Mouse (Mus musculus) left cerebral cortex, adult 2 months (tissue): ENCODE results near the gene Ttc34. TPM values are rescaled to one million over a fixed set of nuclear protein-coding genes. Genes with fewer than 3 reads are reported as not detected.

Source experiments
- DNase-seq, 2 experiments: peaks; one replicate each; pipeline ENCODE4 v3.0.0; 2021 to 2022; ENCODE audit warnings: low spot score in 2 of 2, mixed read lengths in 1 of 2; ENCODE audit errors: extremely low spot score in 1 of 2
- H3K27ac ChIP-seq: fragments of 200-600 bp; 2 replicates; pipeline ENCODE4 v1.8.1; 2022
- H3K4me3 ChIP-seq: fragments of 200-600 bp; 2 replicates; pipeline ENCODE4 v1.8.1; 2022
- CTCF ChIP-seq: fragments of 200-600 bp; IDR thresholded peaks from 2 replicates; pipeline ENCODE4 v1.8.1; 2022; ENCODE audit warnings: antibody characterized with exemption, mild to moderate bottlenecking, moderate library complexity
- intact Hi-C: fragments of 180-260 bp; cut with DNase I; formaldehyde crosslinking; loops from one replicate; pipeline ENCODE4 v1.15.1; 2025
- long read RNA-seq, 2 experiments: library from polyadenylated mRNA; stranded (forward); transcript quantifications; one replicate each; pipeline ENCODE4 v2.0.0; 2021; ENCODE audit warnings: borderline mapping rate in 2 of 2
- total RNA-seq, 2 experiments: library from RNA; stranded (reverse); gene quantifications; 2 replicates each; pipeline ENCODE4 v1.2.3; 2021

Gene Ttc34
- 1 to 10 TPM; 2.1 to 3.5 TPM for total RNA-seq
- long read RNA-seq, experiment 1, partial matches to known transcripts, result 2 of 5 reads
- long read RNA-seq, experiment 1, other reads (novel, unspliced or antisense), result 2 of 5 reads
- long read RNA-seq, experiment 2, partial matches to known transcripts, result 1 of 7 reads
- long read RNA-seq, experiment 2, other reads (novel, unspliced or antisense), result 3 of 7 reads

DNA sequence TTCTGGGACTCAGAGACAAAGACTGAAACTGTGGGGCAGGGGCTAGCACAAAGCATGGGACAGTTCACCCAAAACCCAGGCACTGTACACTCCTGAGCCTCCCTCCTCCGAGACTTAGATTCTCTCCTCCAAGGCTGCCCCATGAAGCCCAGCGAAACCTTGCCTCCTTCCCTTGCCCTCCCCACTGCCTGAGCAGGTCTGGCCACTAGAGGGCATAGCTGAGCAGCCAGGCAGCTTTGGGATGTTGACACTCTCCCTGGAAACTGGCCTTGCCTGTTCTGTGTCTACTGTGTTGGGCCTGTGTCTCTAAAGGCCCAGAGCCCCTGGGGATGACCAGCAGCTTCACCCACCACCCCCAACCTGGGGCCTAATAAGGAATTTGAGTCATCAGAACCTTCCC is at the start of gene Ttc34:
Gene Ttc34 (plus strand): TSS at position 290 of the 400 bp plus-strand sequence.
- Histone ChIP-seq H3K27ac (no peak within 1 kb of the TSS), H3K4me3 (no peak within 1 kb of the TSS)
- intact Hi-C loops, result no loop called here
- TF ChIP-seq CTCF, result peak; percentile 94
- peak in 1 of 2 experiments; percentile 64 for DNase-seq

DNA sequence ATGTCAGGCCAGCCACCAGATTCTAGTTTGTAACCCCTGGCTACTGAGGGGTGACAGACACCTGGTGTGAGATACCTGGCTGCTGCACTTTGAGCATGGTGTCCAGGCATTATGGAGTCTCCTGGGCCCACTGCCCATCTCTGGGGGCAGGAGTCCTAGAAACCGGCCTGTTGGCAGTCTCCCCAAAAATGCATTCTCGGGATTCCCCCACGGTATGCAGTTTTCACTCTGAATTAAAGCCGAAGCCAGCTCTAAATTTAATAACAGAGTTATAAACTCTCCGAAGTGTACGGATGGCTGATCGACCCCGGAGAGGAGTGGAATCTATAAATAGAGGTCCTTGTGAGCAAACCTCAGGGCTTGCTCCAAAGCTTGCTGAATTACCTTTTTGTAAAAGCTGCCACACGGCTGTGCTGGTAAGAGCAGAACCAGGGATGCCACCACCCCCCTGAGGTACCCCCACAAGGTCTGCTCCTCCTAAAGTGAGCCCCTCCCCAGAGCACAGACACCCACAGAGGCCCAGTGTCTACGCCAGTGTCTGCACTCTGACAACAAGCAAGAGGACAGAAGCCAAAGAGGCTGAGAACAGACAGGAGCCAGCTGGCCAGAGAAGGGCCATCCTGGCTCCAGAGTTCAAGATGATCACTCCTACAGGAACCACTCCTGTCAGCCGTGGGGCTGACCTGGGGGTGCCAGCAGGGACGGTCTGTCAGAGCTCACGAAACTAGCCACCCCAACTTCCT is 49.1 kb upstream of the Ttc34 start:
- H3K27ac ChIP-seq, result no peak overlapping the region
- H3K4me3 ChIP-seq, result no peak overlapping the region
- TF ChIP-seq CTCF, result no peak
- intact Hi-C loops, result no loop called here
- no peak for DNase-seq

DNA sequence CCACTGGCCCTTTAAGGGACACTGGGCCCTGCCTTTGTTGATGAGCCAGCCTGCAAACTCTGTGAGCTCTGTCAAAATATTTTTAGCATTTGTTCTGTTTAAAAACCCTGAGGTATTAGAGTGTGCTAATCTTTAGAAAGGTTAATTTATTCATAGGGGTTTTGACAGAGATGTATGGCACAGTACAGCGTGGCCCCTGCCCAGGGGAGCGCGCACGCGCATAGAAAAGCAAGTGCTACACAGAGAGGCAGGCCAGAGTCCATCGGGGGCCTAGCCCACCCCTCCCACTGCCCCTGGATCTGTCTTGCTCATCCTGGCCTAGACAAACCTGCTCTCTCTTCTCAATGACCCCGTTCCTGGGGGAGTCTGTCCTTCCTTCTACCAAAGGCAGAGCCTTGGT is 45.4 kb upstream of the Ttc34 start:
- intact Hi-C loops, result loop anchor here (10.0 kb wide), 1 partner anchor 347 kb away; no protein-coding TSS in a partner anchor
- no peak for TF ChIP-seq CTCF
- H3K27ac ChIP-seq, result no peak overlapping the region
- H3K4me3 ChIP-seq, result no peak overlapping the region
- no peak for DNase-seq

DNA sequence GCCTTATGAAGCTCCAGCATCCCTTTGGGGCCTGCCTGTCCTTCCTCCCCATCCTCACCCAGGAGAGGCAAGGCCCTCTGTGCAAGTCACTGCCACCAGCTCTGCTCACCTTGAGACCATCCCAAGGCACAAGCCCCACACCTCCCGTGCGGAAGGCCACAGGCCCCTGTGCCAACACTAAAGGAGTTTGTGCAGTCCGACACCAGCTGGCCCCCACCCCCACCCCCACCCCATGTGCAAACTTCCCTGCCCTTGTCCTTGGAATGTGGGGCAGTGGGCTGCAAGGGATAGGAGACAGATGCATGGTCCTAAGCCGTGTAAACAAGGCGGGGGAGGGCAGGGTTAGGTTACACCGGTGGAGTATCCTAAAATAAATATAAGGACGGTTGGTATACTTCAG is 43.8 kb upstream of the Ttc34 start:
- H3K4me3 ChIP-seq, result no peak overlapping the region
- DNase-seq, result no peak
- intact Hi-C loops, result loop anchor here (10.0 kb wide), 1 partner anchor 349 kb away; no protein-coding TSS in a partner anchor
- no peak for TF ChIP-seq CTCF
- no peak overlapping the region for H3K27ac ChIP-seq

DNA sequence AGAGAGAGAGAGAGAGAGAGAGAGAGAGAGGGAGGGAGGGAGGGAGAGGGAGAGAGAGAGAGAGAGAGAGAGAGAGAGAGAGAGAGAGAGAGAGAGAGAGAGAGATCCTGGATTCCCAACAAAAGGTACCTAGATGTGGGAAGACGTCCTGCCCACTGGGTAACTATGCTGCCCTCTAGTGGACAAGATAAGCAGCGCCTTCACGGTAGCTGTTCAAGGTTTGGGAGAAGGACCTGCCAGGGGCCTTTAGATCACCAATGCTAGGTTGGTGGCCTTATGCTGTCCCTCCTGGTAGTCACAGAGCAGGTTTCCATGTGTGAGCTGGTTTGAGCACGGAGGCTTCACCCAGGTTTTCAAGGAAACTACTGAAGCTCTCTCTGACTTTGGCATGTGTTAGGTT is 39.4 kb upstream of the Ttc34 start:
- peak; percentile 73 for TF ChIP-seq CTCF
- intact Hi-C loops, result loop anchor here (1.0 to 10.0 kb wide), 2 partner anchors 353 to 469 kb away; no protein-coding TSS in a partner anchor
- Histone ChIP-seq H3K4me3 (no peak overlapping the region), H3K27ac (no peak overlapping the region)
- peak; percentile 44 to 62 for DNase-seq

DNA sequence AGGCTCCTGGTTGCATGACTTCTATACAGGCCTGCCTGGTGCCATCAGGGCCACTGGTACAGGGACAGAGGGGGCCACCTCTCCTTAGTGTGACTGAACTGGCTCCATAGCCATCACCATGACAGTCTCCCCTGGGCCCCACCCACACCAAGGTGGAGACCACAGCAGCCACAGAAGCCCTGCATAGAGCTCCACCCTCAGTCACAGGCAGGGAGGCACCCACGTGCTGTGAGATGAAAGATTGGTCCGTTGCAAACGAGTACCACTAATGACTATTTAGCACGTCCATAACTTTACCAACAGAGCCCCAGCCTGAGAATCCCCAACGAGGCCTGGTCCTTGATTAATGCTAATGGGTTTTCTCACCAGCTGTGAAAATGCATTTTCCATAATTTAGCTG is 36.7 kb upstream of the Ttc34 start:
- TF ChIP-seq CTCF, result no peak
- H3K27ac ChIP-seq, result no peak overlapping the region
- intact Hi-C loops, result no loop called here
- no peak for DNase-seq
- H3K4me3 ChIP-seq, result no peak overlapping the region

DNA sequence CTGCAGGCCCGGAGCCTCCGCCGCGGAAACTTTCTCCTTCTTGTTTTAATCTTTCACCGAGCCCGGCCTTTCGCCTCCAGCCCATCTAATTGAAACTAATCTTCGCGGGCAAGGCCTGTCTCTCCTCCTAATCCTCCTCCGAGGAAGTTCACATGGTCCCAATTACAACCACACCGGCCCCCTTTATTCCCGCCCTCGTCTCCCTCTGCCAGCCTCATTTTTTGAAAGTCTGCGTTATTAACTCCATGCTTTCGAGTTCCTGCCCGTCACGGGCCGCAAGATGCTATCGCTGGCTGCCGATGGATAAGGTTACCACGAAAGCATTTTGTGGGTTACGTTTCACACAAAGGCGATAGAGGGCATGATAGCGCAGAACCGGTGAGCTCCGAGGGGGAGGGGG is 35.0 kb upstream of the Ttc34 start:
- DNase-seq, result no peak
- intact Hi-C loops, result no loop called here
- no peak for TF ChIP-seq CTCF
- Histone ChIP-seq H3K27ac (no peak overlapping the region), H3K4me3 (no peak overlapping the region)

DNA sequence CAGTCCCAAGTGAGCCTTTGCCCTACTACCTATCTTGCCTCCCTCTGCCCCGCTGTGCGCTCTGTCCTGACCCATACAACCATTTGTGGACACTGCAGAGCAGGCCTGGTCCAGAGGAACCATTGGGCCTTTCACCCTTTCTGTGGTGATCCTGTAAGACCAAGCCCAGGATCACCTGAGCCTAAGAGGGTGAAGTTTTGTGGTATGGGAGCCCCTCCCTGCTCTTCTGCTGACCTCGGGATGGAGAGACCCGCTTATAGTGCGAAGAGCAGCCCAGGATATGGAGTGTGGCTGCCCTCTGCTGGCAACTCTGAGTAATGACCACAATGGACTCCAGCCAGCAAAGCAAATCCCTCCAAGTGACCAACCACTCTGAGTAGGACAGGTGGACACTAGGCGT is 11.6 kb upstream of the Ttc34 start:
- no peak overlapping the region for H3K4me3 ChIP-seq
- no peak overlapping the region for H3K27ac ChIP-seq
- DNase-seq, result peak; percentile 52 to 53
- intact Hi-C loops, result loop anchor here (1.0 to 5.0 kb wide), 2 partner anchors 496 to 663 kb away; partner anchors contain the start of gene Tprgl
- TF ChIP-seq CTCF, result peak; percentile 87

DNA sequence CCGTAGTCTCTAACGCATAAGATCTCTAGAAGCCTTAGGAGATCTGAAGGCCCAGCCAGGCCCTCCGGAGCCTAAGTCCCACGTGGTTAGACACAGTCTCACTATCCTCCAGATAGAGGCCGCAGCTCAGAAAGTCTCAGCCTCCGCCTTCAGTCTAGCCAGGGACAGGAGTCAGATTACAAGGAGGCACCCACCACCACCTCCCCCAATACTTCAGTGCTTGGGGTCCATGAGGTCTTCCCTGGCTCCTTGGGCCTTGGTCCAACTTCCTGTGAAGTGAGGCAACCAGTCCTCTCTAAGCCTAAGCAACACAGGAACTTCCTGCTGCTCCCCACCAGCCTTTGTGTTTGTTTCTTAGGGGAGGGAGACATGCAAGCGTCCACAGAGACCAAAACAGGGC is 11.0 kb upstream of the Ttc34 start:
- H3K27ac ChIP-seq, result no peak overlapping the region
- TF ChIP-seq CTCF, result no peak
- intact Hi-C loops, result loop anchor here (5.0 kb wide), 1 partner anchor 664 kb away; the partner anchor contains the start of gene Tprgl
- no peak overlapping the region for H3K4me3 ChIP-seq
- no peak for DNase-seq

DNA sequence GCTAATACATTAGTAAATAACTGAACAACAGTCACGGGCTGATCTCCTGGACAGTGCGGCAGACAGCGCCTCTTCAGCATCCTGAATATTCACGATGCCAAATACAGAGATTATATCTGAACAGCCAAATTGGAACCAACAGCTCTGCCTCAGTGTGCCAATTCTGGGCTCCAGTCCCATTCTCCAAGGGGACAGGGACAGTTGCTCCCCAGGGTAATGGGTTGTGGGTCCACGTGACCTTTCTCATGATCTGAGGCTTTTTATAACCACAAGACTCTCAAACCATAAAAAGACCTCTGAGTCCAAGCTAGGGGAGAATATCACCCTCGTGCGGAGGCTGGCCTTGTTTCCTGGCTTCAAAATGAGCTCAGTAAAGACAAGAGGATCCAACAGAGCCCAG is 10.1 kb upstream of the Ttc34 start:
- Histone ChIP-seq H3K27ac (no peak overlapping the region), H3K4me3 (no peak overlapping the region)
- no peak for TF ChIP-seq CTCF
- no peak for DNase-seq
- intact Hi-C loops, result loop anchor here (5.0 kb wide), 1 partner anchor 665 kb away; the partner anchor contains the start of gene Tprgl

DNA sequence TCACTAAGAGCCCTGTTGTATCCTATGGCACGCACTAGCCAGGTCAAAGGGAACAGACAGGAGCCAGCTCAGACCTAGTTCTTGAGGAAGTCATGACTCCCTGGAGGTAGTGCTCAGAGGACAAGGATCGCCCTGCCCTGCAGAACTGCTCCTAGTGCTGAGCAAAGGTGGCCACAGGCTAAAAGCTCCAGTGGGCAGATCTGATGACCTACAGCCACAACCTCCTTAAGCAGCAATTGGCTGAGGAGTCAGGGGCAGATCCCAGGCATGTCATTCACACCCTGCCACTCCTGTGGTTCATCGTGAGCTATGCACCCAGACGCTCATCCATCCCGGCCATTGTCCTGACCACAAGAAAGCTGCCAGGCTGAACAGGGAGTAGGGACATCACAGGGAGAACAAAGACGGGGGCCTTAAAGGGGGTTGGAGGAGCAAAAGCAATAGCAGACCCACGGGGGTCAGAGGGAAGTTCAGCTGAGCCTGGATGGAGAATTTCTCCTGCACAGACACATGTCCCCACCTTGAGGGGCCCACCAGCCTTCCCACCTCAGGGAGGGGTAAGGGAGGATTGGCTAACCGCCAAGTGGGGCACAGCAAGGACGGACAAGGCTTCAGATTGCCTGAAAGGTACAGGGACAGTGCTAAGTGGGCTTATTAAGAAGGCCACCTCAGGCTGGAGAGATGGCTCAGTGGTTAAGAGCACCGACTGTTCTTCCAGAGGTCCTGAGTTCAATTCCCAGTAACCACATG is 9.2 kb upstream of the Ttc34 start:
- no peak for TF ChIP-seq CTCF
- no peak for DNase-seq
- intact Hi-C loops, result loop anchor here (5.0 kb wide), 1 partner anchor 666 kb away; the partner anchor contains the start of gene Tprgl
- Histone ChIP-seq H3K27ac (no peak overlapping the region), H3K4me3 (no peak overlapping the region)
